Mouse (Mus musculus) CH12.LX (cell line): Measurements from ENCODE around the gene Scn4a. TPM values are rescaled to one million over a fixed set of nuclear protein-coding genes. Genes with fewer than 3 reads are reported as not detected.

Source experiments
- DNase-seq: peaks from one replicate; pipeline ENCODE4 v3.0.0-alpha.2; 2013; ENCODE audit errors: extremely low read depth
- H3K27ac ChIP-seq: 2 replicates; pipeline ENCODE4 v1.5.1; 2012; ENCODE audit warnings: low read depth, mild to moderate bottlenecking, control low read depth, moderate library complexity; ENCODE audit not compliant: insufficient read depth
- H3K27me3 ChIP-seq: replicated peaks from 2 replicates; pipeline ENCODE3; 2012; ENCODE audit warnings: inconsistent platforms
- H3K36me3 ChIP-seq, 2 experiments: replicated peaks in 1 of 2; 2 replicates each; pipeline versions ENCODE3 to v1.6.1; 2012; ENCODE audit warnings: inconsistent platforms in 1 of 2, low read length in 1 of 2, mild to moderate bottlenecking in 1 of 2, mixed read lengths in 1 of 2, moderate library complexity in 1 of 2; ENCODE audit not compliant: control insufficient read depth in 1 of 2, insufficient read depth in 1 of 2
- H3K4me1 ChIP-seq, 2 experiments: 2 replicates each; pipeline ENCODE4 v1.6.1; 2012; ENCODE audit warnings: inconsistent platforms in 1 of 2, moderate library complexity in 1 of 2; ENCODE audit not compliant: insufficient read depth in 2 of 2, control insufficient read depth in 1 of 2
- H3K4me2 ChIP-seq: 2 replicates; pipeline ENCODE4 v1.6.1; 2012; ENCODE audit warnings: low read depth, mild to moderate bottlenecking, control low read depth; ENCODE audit not compliant: poor library complexity, insufficient read depth, severe bottlenecking
- H3K4me3 ChIP-seq, 3 experiments: fragments of 150-350 bp in 1 of 3; sonication (generic) in 1 of 3; replicated peaks in 1 of 3; 2 replicates each; pipeline versions ENCODE3 to v1.5.1; 2011 to 2012; ENCODE audit warnings: low read depth in 2 of 3, low read length in 2 of 3, mild to moderate bottlenecking in 2 of 3, moderate library complexity in 2 of 3, control low read depth in 1 of 3, improper control_type of control experiment in 1 of 3, inconsistent platforms in 1 of 3, mixed read lengths in 1 of 3; ENCODE audit not compliant: poor library complexity in 1 of 3
- H3K79me2 ChIP-seq: replicated peaks from 2 replicates; pipeline ENCODE4 v1.6.1; 2012; ENCODE audit warnings: mild to moderate bottlenecking, moderate library complexity; ENCODE audit not compliant: control insufficient read depth, poor library complexity, insufficient read depth, severe bottlenecking; ENCODE audit errors: extremely low read depth
- H3K9ac ChIP-seq: 2 replicates; pipeline ENCODE4 v1.6.1; 2012; ENCODE audit warnings: low read depth, mild to moderate bottlenecking, control low read depth, moderate library complexity; ENCODE audit not compliant: insufficient read depth
- H3K9me3 ChIP-seq: replicated peaks from 2 replicates; pipeline ENCODE3; 2012; ENCODE audit warnings: low read length, inconsistent platforms, mixed read lengths
- BHLHE40 ChIP-seq: IDR thresholded peaks from 2 replicates; pipeline ENCODE4 v1.6.1; 2011; ENCODE audit warnings: mild to moderate bottlenecking, low read depth, low read length, improper control_type of control experiment
- CTCF ChIP-seq, 2 experiments: IDR thresholded peaks in 1 of 2; conservative IDR thresholded peaks in 1 of 2; 2 replicates each; pipeline ENCODE4 v1.5.1; 2011 to 2012; ENCODE audit warnings: low read depth in 2 of 2, low read length in 2 of 2, improper control_type of control experiment in 1 of 2, inconsistent platforms in 1 of 2, mild to moderate bottlenecking in 1 of 2, moderate library complexity in 1 of 2
- E2F4 ChIP-seq: IDR thresholded peaks from 2 replicates; pipeline ENCODE4 v1.6.1; 2011; ENCODE audit warnings: low read depth, low read length, improper control_type of control experiment; ENCODE audit not compliant: insufficient replicate concordance
- ELF1 ChIP-seq: IDR thresholded peaks from 2 replicates; pipeline ENCODE4 v1.6.1; 2014; ENCODE audit warnings: low read depth, mild to moderate bottlenecking, inconsistent platforms, low read length, improper control_type of control experiment
- EP300 ChIP-seq: IDR thresholded peaks from 2 replicates; pipeline ENCODE4 v1.6.1; 2011; ENCODE audit warnings: low read length, improper control_type of control experiment
- HCFC1 ChIP-seq: IDR thresholded peaks from 2 replicates; pipeline ENCODE4 v1.6.1; 2012; ENCODE audit warnings: low read depth, mild to moderate bottlenecking, inconsistent platforms, low read length, improper control_type of control experiment
- IRF4 ChIP-seq: IDR thresholded peaks from 2 replicates; pipeline ENCODE4 v1.6.1; 2014; ENCODE audit warnings: low read depth, mild to moderate bottlenecking, inconsistent platforms, low read length, improper control_type of control experiment
- JUND ChIP-seq: conservative IDR thresholded peaks from 2 replicates; pipeline ENCODE4 v1.6.1; 2011; ENCODE audit warnings: low read depth, low read length, improper control_type of control experiment
- KAT2A ChIP-seq: IDR thresholded peaks from 2 replicates; pipeline ENCODE4 v1.6.1; 2012; ENCODE audit warnings: low read length, improper control_type of control experiment, inconsistent platforms; ENCODE audit not compliant: insufficient replicate concordance
- MEF2A ChIP-seq: IDR thresholded peaks from 2 replicates; pipeline ENCODE4 v1.6.1; 2014; ENCODE audit warnings: low read depth, mild to moderate bottlenecking, inconsistent platforms, low read length, improper control_type of control experiment, borderline replicate concordance
- MXI1 ChIP-seq: IDR thresholded peaks from 2 replicates; pipeline ENCODE4 v1.6.1; 2011; ENCODE audit warnings: mild to moderate bottlenecking, low read depth, low read length, improper control_type of control experiment
- MYC ChIP-seq: IDR thresholded peaks from 2 replicates; pipeline ENCODE4 v1.6.1; 2011; ENCODE audit warnings: low read depth, mild to moderate bottlenecking, improper control_type of control experiment, low read length
- NRF1 ChIP-seq: IDR thresholded peaks from 2 replicates; pipeline ENCODE4 v1.6.1; 2014; ENCODE audit warnings: low read depth, mild to moderate bottlenecking, inconsistent platforms, low read length, improper control_type of control experiment, moderate library complexity
- POLR2A ChIP-seq: IDR thresholded peaks from 2 replicates; pipeline ENCODE4 v1.6.1; 2011; ENCODE audit warnings: low read depth, mild to moderate bottlenecking, improper control_type of control experiment, low read length
- RAD21 ChIP-seq: IDR thresholded peaks from 2 replicates; pipeline ENCODE4 v1.6.1; 2011; ENCODE audit warnings: low read depth, mild to moderate bottlenecking, low read length, improper control_type of control experiment, moderate library complexity
- SIN3A ChIP-seq: IDR thresholded peaks from 2 replicates; pipeline ENCODE4 v1.6.1; 2012; ENCODE audit warnings: low read length, improper control_type of control experiment, inconsistent platforms
- TBP ChIP-seq: conservative IDR thresholded peaks from 2 replicates; pipeline ENCODE4 v1.6.1; 2011; ENCODE audit warnings: low read depth, low read length, improper control_type of control experiment
- UBTF ChIP-seq: IDR thresholded peaks from 2 replicates; pipeline ENCODE4 v1.6.1; 2012; ENCODE audit warnings: low read depth, mild to moderate bottlenecking, inconsistent platforms, low read length, improper control_type of control experiment, moderate library complexity
- USF1 ChIP-seq: IDR thresholded peaks from 2 replicates; pipeline ENCODE4 v1.6.1; 2014; ENCODE audit warnings: low read depth, mild to moderate bottlenecking, inconsistent platforms, low read length, improper control_type of control experiment
- USF2 ChIP-seq: conservative IDR thresholded peaks from 2 replicates; pipeline ENCODE4 v1.6.1; 2011; ENCODE audit warnings: low read depth, low read length, improper control_type of control experiment
- ZC3H11A ChIP-seq: IDR thresholded peaks from 2 replicates; pipeline ENCODE4 v1.6.1; 2012; ENCODE audit warnings: low read depth, mild to moderate bottlenecking, inconsistent platforms, low read length, improper control_type of control experiment
- ZMIZ1 ChIP-seq: IDR thresholded peaks from 2 replicates; pipeline ENCODE4 v1.6.1; 2012; ENCODE audit warnings: low read depth, mild to moderate bottlenecking, inconsistent platforms, low read length, improper control_type of control experiment
- dilution Hi-C: fragments of 300-500 bp; cut with MboI; formaldehyde crosslinking; loops from 2 replicates; pipeline ENCODE4 v1.14.3; 2020; ENCODE audit warnings: low sequenced_read_pairs; ENCODE audit not compliant: extremely low pct_unique_long_range_greater_than_20kb, extremely low pct_ligation_motif_present
- in situ Hi-C: fragments of 300-500 bp; cut with MboI; formaldehyde crosslinking; loops from 3 replicates; pipeline ENCODE4 v1.14.3; 2019; ENCODE audit warnings: low sequenced_read_pairs, low pct_ligation_motif_present, low pct_unique_long_range_greater_than_20kb, mixed read lengths
- polyA plus RNA-seq: library from polyadenylated mRNA; unstranded; fragments of >175 nt; gene quantifications from 2 replicates; pipeline ENCODE4 v1.2.1, GENCODE M21; 2012; ENCODE audit warnings: low read depth; ENCODE audit not compliant: insufficient read length
- total RNA-seq, 2 experiments: library from RNA; depleted of rRNA; stranded (reverse); fragments of 300-350 nt in 1 of 2; fragments of >200 nt in 1 of 2; gene quantifications; 2 replicates each; pipeline ENCODE4 v1.2.3; 2012 to 2014

Gene Scn4a
- total and polyA plus RNA-seq, 3 experiments, result 0.55 to 0.97 (median 0.64) TPM

- peak; percentile 96 to 98 for TF ChIP-seq CTCF (conservative IDR thresholded peaks at IDR 0.05 in 1 of 2, IDR thresholded peaks at IDR 0.05 in 1 of 2; ENCODE audit: low read depth in 2 of 2, low read length in 2 of 2)
- TF ChIP-seq USF1, result no peak
- no peak for TF ChIP-seq KAT2A
- TF ChIP-seq JUND, result 0 out of 2 replicates have a peak, but pooled peaks have one; percentile 14
- TF ChIP-seq ZC3H11A, result peak; percentile 11; the same call in 1 of the 2 replicates
- TF ChIP-seq NRF1, result no peak
- TF ChIP-seq MEF2A, result peak; percentile 45; the same call in 1 of the 2 replicates
- TF ChIP-seq POLR2A, result no peak; the same call in 1 of the 2 replicates
- no peak for TF ChIP-seq TBP
- no peak for TF ChIP-seq UBTF
Measured at GRCm38 (mm10) chr11:106391546-106392188, 38.6 kb upstream of the Scn4a start (continued).

GRCm38 (mm10) chr11:106390757-106391156, 37.7 kb upstream of the Scn4a start:
- H3K79me2 ChIP-seq, result no peaks in the 10 kb centered on the region; the same call in 1 of the 2 replicates
- H3K27me3 ChIP-seq, result no peaks in the 10 kb centered on the region
- no peak overlapping the region for H3K4me2 ChIP-seq
- H3K9me3 ChIP-seq, result no peaks in the 10 kb centered on the region
- H3K36me3 ChIP-seq, result peaks cover 21 to 42% of the 10 kb centered on the region in 2 experiments
- H3K9ac ChIP-seq, result no peak overlapping the region
- dilution Hi-C loops, result no loop called here
- H3K4me3 ChIP-seq, result no peak overlapping the region
- in situ Hi-C loops, result loop anchor here (5.0 kb wide), 1 partner anchor 63 kb away; no protein-coding TSS in a partner anchor
- peaks cover 7 to 32% of the 10 kb centered on the region in 2 experiments; a peak in 3 of 4 replicates for H3K4me1 ChIP-seq
- TF ChIP-seq EP300 (no peak), IRF4 (no peak), BHLHE40 (no peak), E2F4 (no peak), HCFC1 (no peak), MXI1 (no peak), USF1 (no peak), SIN3A (no peak), USF2 (no peak), MYC (no peak), MEF2A (no peak), RAD21 (no peak), ZMIZ1 (no peak), TBP (no peak), ELF1 (no peak), ZC3H11A (no peak)
- H3K27ac ChIP-seq, result no peak overlapping the region
- no peak for DNase-seq
